Mouse (Mus musculus): ENCODE measurements at regions not wholly inside any gene's neighbourhood (a gene's known extent, or its start where the extent isn't known, plus 50 kb on each side); places are given as distances from the start of the nearest gene placed in this dataset.
"Not testable (repeated sequence)": the region's sequence is repeated elsewhere in the genome, so short reads cannot be mapped to it uniquely, and the experiment has no call there.

GRCm38 (mm10) chr7:39596403-39596802, 78.8 kb downstream of the Zfp619 start:
- H3K27ac ChIP-seq: no peak overlapping the region
- no peaks in the 10 kb centered on the region for H3K36me3 ChIP-seq (ENCODE audit: inconsistent target)
- no peaks in the 10 kb centered on the region for H3K79me2 ChIP-seq (ENCODE audit: inconsistent target)
- H3K4me3 ChIP-seq (ENCODE audit: inconsistent target): no peak overlapping the region

DNA sequence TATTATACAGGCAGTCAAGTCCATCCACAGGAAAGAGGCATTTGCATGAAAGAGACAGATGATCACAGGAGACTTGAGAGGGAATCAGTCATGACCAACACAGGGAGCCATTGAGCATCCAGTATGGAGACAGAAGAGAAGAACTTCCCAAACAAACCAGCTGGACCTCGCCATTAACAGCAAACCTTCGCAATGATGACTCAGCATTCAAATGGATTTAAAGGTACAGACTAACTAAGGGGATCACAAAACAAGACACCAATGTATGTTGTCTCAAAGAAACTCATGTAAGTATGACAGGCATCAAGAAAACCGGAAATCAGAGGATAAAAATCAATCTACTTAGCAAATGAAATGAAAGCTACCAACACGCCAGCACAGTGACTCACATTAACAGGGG, 96.2 kb downstream of the Zfp619 start:
- Histone ChIP-seq H3K79me2 (ENCODE audit: inconsistent target) (no peaks in the 10 kb centered on the region), H3K27ac (no peak overlapping the region), H3K36me3 (ENCODE audit: inconsistent target) (no peaks in the 10 kb centered on the region), H3K4me3 (ENCODE audit: inconsistent target) (no peak overlapping the region)
- WGBS (ENCODE audit: missing documents): 88% methylated on average over 4 of the region's 4 CpGs

GRCm38 (mm10) chr7:39615092-39615491, 97.5 kb downstream of the Zfp619 start:
- Histone ChIP-seq H3K36me3 (ENCODE audit: inconsistent target) (no peaks in the 10 kb centered on the region), H3K4me3 (ENCODE audit: inconsistent target) (no peak overlapping the region), H3K79me2 (ENCODE audit: inconsistent target) (no peaks in the 10 kb centered on the region), H3K27ac (no peak overlapping the region)
- 7% methylated on average over 2 of the region's 2 CpGs for WGBS (ENCODE audit: missing documents)

- WGBS (ENCODE audit: missing documents): 87% methylated on average over 2 of the region's 2 CpGs
- H3K4me3 ChIP-seq (ENCODE audit: inconsistent target): no peak overlapping the region
- H3K27ac ChIP-seq: no peak overlapping the region
- no peaks in the 10 kb centered on the region for H3K36me3 ChIP-seq (ENCODE audit: inconsistent target)
- no peaks in the 10 kb centered on the region for H3K79me2 ChIP-seq (ENCODE audit: inconsistent target)
Observed at GRCm38 (mm10) chr7:39621796-39622195, 104.2 kb downstream of the Zfp619 start.

DNA sequence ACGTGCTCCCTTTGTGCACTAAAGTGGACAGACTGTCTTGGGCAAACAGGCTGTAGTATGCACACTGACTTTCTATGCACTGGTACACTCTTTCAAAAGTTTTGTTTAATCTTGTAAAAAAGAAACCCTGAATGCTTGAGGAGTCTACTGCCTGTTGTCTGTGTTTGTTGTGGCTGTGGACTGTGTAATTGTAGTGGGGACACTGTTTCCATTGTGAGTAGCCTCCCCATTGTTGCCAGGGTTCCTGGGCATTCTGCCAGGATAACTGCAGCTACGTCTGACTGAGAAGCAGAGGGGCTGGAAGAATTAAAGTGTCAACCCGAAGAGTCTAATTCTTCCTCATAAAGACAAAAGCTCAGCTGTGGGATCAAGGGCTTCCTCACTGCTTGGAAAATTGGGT, 115.3 kb downstream of the Zfp619 start:
- Histone ChIP-seq H3K4me3 (ENCODE audit: inconsistent target) (no peak overlapping the region), H3K27ac (no peak overlapping the region), H3K36me3 (ENCODE audit: inconsistent target) (no peaks in the 10 kb centered on the region), H3K79me2 (ENCODE audit: inconsistent target) (no peaks in the 10 kb centered on the region)
- 27% methylated on average over 3 of the region's 3 CpGs for WGBS (ENCODE audit: missing documents)

DNA sequence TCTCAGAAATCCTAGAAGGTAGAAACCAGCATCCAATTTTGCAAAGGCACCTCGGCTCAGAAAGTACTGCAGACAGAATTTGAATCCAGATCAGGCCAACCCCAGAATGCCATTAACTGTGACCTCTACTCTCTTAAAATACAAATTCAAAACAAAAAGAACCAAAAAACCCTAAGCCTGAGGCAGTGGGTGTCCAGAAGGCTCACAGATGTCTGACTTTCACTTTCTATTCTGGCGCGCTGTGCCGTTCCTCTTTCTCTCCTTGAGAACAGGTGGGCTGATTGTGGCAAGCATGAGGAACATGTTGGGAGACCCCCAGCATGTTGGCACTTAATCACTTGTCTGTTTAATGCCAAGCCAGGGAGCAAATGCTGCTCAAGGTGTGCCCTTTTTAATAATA, 124.8 kb downstream of the Zfp619 start:
- Histone ChIP-seq H3K79me2 (ENCODE audit: inconsistent target) (no peaks in the 10 kb centered on the region), H3K4me3 (ENCODE audit: inconsistent target) (peak overlapping the region; percentile 16; the same call in 1 of the 2 replicates), H3K36me3 (ENCODE audit: inconsistent target) (no peaks in the 10 kb centered on the region), H3K27ac (no peak overlapping the region)
- 23% methylated on average over 4 of the region's 4 CpGs for WGBS (ENCODE audit: missing documents)

- Histone ChIP-seq H3K79me2 (ENCODE audit: inconsistent target) (no peaks in the 10 kb centered on the region), H3K27ac (no peak overlapping the region), H3K4me3 (ENCODE audit: inconsistent target) (no peak overlapping the region), H3K36me3 (ENCODE audit: inconsistent target) (no peaks in the 10 kb centered on the region)
- WGBS (ENCODE audit: missing documents): 0% methylated on average over 1 of the region's 1 CpGs
Observed at GRCm38 (mm10) chr7:39643323-39643722, 125.8 kb downstream of the Zfp619 start.

GRCm38 (mm10) chr7:39650483-39651102, 133.0 kb downstream of the Zfp619 start:
- H3K36me3 ChIP-seq (ENCODE audit: inconsistent target): no peaks in the 10 kb centered on the region
- H3K4me3 ChIP-seq (ENCODE audit: inconsistent target): no peak overlapping the region
- WGBS (ENCODE audit: missing documents): 51% methylated on average over 6 of the region's 6 CpGs
- H3K79me2 ChIP-seq (ENCODE audit: inconsistent target): no peaks in the 10 kb centered on the region
- H3K27ac ChIP-seq: no peak overlapping the region

DNA sequence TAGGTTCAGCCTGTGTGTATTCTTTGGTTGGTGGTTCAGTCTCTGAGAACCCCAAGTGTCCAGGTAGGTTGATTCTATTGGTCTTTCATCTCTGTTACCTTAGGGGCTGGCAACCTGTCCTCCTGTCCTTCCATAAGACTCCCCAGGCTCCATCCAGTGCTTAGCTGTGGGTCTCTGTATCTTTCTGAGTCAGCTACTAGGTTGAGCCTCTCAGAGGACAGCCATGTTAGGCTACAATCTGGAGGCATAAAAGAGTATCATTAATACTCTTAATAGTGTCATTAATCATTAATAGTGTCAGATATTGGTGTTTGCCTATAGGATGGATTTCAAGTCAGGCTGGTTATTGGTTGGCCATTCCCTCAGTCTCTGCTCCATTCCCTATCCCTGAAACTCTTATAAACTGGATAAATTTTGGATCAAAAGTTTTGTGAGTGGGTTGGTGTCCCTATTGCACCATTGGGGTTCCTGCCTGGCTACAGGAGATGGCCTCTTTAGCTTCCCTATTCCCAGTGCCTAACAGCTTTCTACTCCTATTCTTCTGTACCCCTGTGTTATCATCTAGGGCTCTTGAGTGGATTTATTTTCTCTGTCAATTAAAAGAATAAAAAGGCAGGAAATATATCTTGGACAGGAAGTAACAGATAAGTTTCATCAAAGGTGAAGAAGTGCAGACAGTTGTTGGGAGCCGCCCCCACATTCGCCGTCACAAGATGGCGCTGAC, 137.2 kb downstream of the Zfp619 start:
- Histone ChIP-seq H3K79me2 (ENCODE audit: inconsistent target) (no peaks in the 10 kb centered on the region), H3K4me3 (ENCODE audit: inconsistent target) (no peak overlapping the region), H3K36me3 (ENCODE audit: inconsistent target) (no peaks in the 10 kb centered on the region), H3K27ac (no peak overlapping the region)
- WGBS (ENCODE audit: missing documents): 0% methylated on average over 1 of the region's 4 CpGs

GRCm38 (mm10) chr7:39655287-39655652, 137.7 kb downstream of the Zfp619 start:
- peak overlapping the region; percentile 40 for H3K4me3 ChIP-seq (ENCODE audit: inconsistent target)
- not testable (repeated sequence) for H3K36me3 ChIP-seq (ENCODE audit: inconsistent target); H3K27ac ChIP-seq; H3K79me2 ChIP-seq (ENCODE audit: inconsistent target)
- WGBS (ENCODE audit: missing documents): 20% methylated on average over 10 of the region's 23 CpGs

DNA sequence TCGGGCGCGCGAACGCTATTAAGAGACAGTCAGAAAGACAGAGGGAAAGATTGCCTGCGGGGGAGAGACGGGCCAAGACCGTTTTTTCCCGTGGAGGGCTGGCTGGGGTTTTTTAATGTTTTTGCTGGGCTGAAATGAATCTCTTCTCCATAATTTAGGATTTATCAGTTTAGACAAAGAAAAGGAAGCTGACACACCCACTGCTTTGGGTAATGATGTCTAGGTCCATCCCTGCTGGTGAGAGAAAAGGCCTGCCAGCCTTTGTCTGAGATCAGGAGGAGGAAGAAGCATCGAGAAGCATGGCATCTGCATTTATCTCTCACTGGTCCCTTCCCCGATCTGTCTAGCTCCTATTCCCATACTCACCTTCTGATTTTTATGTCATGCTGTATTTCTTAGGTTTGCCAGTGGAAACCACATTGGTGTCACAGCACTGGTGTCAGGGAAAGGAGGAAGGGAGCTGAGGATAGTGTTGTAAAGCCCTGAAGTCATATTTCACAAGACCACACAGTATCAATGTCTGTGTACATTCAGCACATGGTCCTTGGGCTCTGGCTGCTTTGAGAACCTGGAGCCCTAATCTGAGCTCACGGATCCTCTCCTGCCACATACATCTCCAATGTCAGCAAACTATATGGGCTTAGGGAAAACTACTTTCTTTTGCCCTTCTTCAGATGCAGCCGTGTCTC, 138.3 kb downstream of the Zfp619 start:
- H3K4me3 ChIP-seq (ENCODE audit: inconsistent target): peak overlapping the region; percentile 40
- 29% methylated on average over 13 of the region's 13 CpGs for WGBS (ENCODE audit: missing documents)
- no peaks in the 10 kb centered on the region for H3K36me3 ChIP-seq (ENCODE audit: inconsistent target)
- no peaks in the 10 kb centered on the region for H3K79me2 ChIP-seq (ENCODE audit: inconsistent target)
- no peak overlapping the region for H3K27ac ChIP-seq

DNA sequence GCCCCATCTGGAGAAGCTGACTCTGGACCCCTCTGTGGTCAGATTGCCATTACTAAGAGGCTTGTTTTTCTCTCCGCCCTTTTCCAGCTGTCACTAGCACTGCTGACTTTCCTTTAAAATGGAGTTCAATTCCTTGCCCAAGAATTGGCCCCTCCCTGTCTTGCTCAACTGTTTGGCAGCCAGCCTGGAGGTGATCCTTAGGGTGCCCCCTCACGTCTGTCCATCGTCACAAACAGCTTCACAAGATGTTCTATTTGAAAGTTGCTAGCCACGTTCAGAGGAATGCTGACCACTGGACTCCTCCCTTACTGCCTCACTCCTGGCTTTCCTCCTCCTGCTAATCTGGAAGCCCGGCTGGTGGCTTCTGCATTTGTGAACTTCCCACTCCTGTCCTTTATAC, 142.0 kb downstream of the Zfp619 start:
- Histone ChIP-seq H3K27ac (no peak overlapping the region), H3K4me3 (ENCODE audit: inconsistent target) (no peak overlapping the region), H3K79me2 (ENCODE audit: inconsistent target) (no peaks in the 10 kb centered on the region), H3K36me3 (ENCODE audit: inconsistent target) (no peaks in the 10 kb centered on the region)
- 44% methylated on average over 5 of the region's 5 CpGs for WGBS (ENCODE audit: missing documents)

GRCm38 (mm10) chr7:39675124-39675846, 157.7 kb downstream of the Zfp619 start:
- no peaks in the 10 kb centered on the region for H3K79me2 ChIP-seq (ENCODE audit: inconsistent target)
- 89% methylated on average over 8 of the region's 8 CpGs for WGBS (ENCODE audit: missing documents)
- H3K36me3 ChIP-seq (ENCODE audit: inconsistent target): no peaks in the 10 kb centered on the region
- no peak overlapping the region for H3K4me3 ChIP-seq (ENCODE audit: inconsistent target)
- no peak overlapping the region for H3K27ac ChIP-seq

DNA sequence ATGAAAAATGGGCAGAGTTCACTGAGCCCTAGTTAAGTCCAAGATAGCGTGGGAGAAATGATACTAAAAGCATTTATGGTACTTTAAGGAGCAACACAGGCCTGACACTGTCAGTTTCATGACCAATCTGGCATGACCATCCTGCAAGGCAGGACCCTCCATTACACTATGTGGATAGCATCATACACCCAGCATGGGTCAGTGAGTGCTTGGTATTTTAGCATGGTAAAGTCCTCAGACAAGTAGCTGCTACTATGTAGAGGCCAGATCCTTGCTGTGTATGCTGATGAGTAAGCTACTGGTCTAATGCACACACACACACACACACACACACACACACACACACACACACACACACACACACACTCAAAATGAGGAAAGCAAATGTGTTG, 158.3 kb downstream of the Zfp619 start:
- H3K4me3 ChIP-seq (ENCODE audit: inconsistent target): no peak overlapping the region
- H3K27ac ChIP-seq: no peak overlapping the region
- H3K79me2 ChIP-seq (ENCODE audit: inconsistent target): no peaks in the 10 kb centered on the region
- 78% methylated on average over 1 of the region's 1 CpGs for WGBS (ENCODE audit: missing documents)
- H3K36me3 ChIP-seq (ENCODE audit: inconsistent target): no peaks in the 10 kb centered on the region

- Histone ChIP-seq H3K79me2 (ENCODE audit: inconsistent target) (no peaks in the 10 kb centered on the region), H3K27ac (no peak overlapping the region), H3K4me3 (ENCODE audit: inconsistent target) (no peak overlapping the region), H3K36me3 (ENCODE audit: inconsistent target) (no peaks in the 10 kb centered on the region)
- 61% methylated on average over 2 of the region's 2 CpGs for WGBS (ENCODE audit: missing documents)
Observed at GRCm38 (mm10) chr7:39680411-39680810, 162.8 kb downstream of the Zfp619 start.

Measured in macrophage (primary cell).